Mouse (Mus musculus) lung, postnatal 0 days (tissue): ENCODE data around the gene Sfpq.
"Not testable (repeated sequence)": the region's sequence is repeated elsewhere in the genome, so short reads cannot be mapped to it uniquely, and the experiment has no call there.

Experiments
- CTCF ChIP-seq: IDR thresholded peaks from 2 replicates; pipeline ENCODE4 v1.5.1; 2016; ENCODE audit warnings: antibody characterized with exemption, mild to moderate bottlenecking
- EP300 ChIP-seq: IDR thresholded peaks from 2 replicates; pipeline ENCODE4 v1.6.1; 2016; ENCODE audit warnings: antibody characterized with exemption, mild to moderate bottlenecking, control low read depth

DNA sequence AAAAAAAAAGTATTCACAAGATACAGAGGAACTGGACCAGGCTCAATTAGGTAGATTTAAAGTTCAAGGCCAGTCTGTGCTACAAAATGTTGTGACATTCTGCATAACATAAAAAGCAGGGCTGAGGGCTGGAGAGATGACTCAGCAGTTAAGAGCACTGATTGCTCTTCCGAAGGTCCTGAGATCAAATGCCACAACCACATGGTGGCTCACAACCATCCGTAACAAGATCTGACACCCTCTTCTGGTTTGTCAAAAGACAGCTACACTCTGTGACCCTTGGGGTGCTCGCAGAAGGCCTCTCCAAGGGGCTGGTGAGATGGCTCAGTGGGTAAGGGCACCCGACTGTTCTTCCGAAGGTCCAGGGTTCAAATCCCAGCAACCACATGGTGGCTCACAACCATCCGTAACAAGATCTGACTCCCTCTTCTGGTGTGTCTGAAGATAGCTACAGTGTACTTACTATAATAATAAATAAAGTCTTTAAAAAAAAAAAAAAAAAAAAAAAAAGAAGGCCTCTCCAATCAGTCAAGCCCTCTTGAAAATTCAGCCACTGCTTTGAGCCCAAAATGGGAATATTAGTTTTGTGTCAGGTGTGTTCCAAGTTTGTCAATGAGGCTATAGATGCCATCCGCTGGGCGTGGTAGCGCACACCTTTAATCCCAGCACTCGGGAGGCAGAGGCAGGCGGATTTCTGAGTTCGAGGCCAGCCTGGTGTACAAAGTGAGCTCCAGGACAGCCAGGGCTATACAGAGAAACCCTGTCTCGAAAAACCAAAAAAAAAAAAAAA is 37.2 kb upstream of the Sfpq start:
- not testable (repeated sequence) for TF ChIP-seq CTCF, EP300
